Mouse (Mus musculus) heart, postnatal 0 days (tissue): ENCODE measurements at regions not wholly inside any gene's neighbourhood (a gene's known extent, or its start where the extent isn't known, plus 50 kb on each side); places are given as distances from the start of the nearest gene placed in this dataset.

Experiments used
- CTCF ChIP-seq: IDR thresholded peaks from 2 replicates; pipeline ENCODE4 v1.5.1; 2016; ENCODE audit warnings: antibody characterized with exemption, control low read depth, low read depth
- EP300 ChIP-seq: IDR thresholded peaks from 2 replicates; pipeline ENCODE4 v1.6.1; 2016; ENCODE audit warnings: antibody characterized with exemption, low read depth

DNA sequence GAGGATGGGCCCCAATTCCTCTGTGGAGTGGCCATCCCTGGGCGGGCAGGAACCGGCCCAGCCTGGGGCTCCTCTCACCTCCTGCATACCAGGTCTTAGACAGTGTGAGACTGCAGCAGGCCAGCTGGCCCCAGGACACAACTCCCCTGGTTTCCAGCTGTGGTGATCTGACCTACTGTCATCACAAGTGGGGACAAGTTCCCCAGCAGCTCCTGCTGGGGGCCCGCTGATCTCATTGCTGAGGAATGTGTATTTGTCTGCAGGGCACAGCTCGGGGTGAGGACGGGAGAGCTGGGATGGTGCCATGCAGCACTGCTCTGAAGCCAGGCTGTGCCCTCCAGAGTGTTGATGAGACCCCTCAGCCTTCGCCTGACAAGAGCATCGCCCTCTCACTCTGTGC, 78.6 kb downstream of the Gm5294 start:
- TF ChIP-seq EP300 (peak; percentile 58; the same call in 1 of the 2 replicates), CTCF (no peak)
